ENCODE assay signal across 8 mouse cellular contexts in genomic region chr16:3885065-3885670, GRCm38 (mm10). TPM values are rescaled to one million over a fixed set of nuclear protein-coding genes. Genes with fewer than 3 reads are reported as not detected.
A peak's percentile ranks its signal among the peaks of the same experiment; 100 is the strongest.
DNase-seq lines count a peak whose midpoint lies in the region; ATAC-seq and TF ChIP-seq lines count a peak whose summit lies in the region.

No protein-coding gene starts in this region.

- peak overlapping the region; percentile 84 for H3K9ac ChIP-seq in CH12.LX (ENCODE audit: insufficient read depth, low read depth)
- H3K9ac ChIP-seq in forebrain, embryonic 11.5 days (ENCODE audit: low read length) = peak overlapping the region; percentile 89
- peak overlapping the region; percentile 91 for H3K9ac ChIP-seq in kidney, postnatal 0 days (ENCODE audit: low read depth, low read length)
- peak overlapping the region; percentile 87 for H3K9ac ChIP-seq in neural tube, embryonic 12.5 days

- no peak for TF ChIP-seq POLR2A in CH12.LX (IDR thresholded peaks at IDR 0.05; ENCODE audit: low read depth, low read length)

- no peak for TF ChIP-seq RAD21 in CH12.LX (IDR thresholded peaks at IDR 0.05; ENCODE audit: low read depth, low read length)

- in situ Hi-C loops in CH12.LX (cut with MboI; ENCODE audit: low pct_ligation_motif_present, low pct_unique_long_range_greater_than_20kb, low sequenced_read_pairs) = no loop called here

- WGBS in forebrain, embryonic 11.5 days = 8% methylated on average over 10 of the region's 10 CpGs
- under 1% methylated on average over 10 of the region's 10 CpGs for WGBS in kidney, postnatal 0 days
- WGBS in neural tube, embryonic 12.5 days = 4% methylated on average over 10 of the region's 10 CpGs

- dilution Hi-C loops in CH12.LX (cut with MboI; ENCODE audit: extremely low pct_ligation_motif_present, extremely low pct_unique_long_range_greater_than_20kb, low sequenced_read_pairs) = no loop called here

- peaks cover 0 to 37% of the 10 kb centered on the region in 2 experiments for H3K36me3 ChIP-seq in CH12.LX (replicated peaks in 1 of 2; ENCODE audit: control insufficient read depth in 1 of 2, insufficient read depth in 1 of 2, low read length in 1 of 2)
- H3K36me3 ChIP-seq in forebrain, embryonic 11.5 days (ENCODE audit: control insufficient read depth, insufficient read depth, low read length) = no peaks in the 10 kb centered on the region
- no peaks in the 10 kb centered on the region for H3K36me3 ChIP-seq in kidney, postnatal 0 days (ENCODE audit: insufficient read depth, low read length)
- H3K36me3 ChIP-seq in neural tube, embryonic 12.5 days = no peaks in the 10 kb centered on the region

- TF ChIP-seq CTCF in CH12.LX (conservative IDR thresholded peaks at IDR 0.05 in 1 of 2, IDR thresholded peaks at IDR 0.05 in 1 of 2; ENCODE audit: low read depth in 2 of 2, low read length in 2 of 2) = no peak
- TF ChIP-seq CTCF in kidney, postnatal 0 days (IDR thresholded peaks at IDR 0.05; ENCODE audit: low read depth) = no peak

- no peaks in the 10 kb centered on the region for H3K9me3 ChIP-seq in CH12.LX (replicated peaks; ENCODE audit: low read length)
- no peaks in the 10 kb centered on the region for H3K9me3 ChIP-seq in forebrain, embryonic 11.5 days (ENCODE audit: control insufficient read depth, low read length)
- H3K9me3 ChIP-seq in kidney, postnatal 0 days (replicated peaks; ENCODE audit: low read length) = no peaks in the 10 kb centered on the region
- H3K9me3 ChIP-seq in neural tube, embryonic 12.5 days = no peaks in the 10 kb centered on the region

- H3K4me3 ChIP-seq in CH12.LX (replicated peaks in 1 of 3; ENCODE audit: low read depth in 2 of 3, low read length in 2 of 3, poor library complexity in 1 of 3) = peak overlapping the region; percentile 81 to 91 (median 87)
- peak overlapping the region; percentile 86 for H3K4me3 ChIP-seq in forebrain, embryonic 11.5 days (ENCODE audit: low read depth, low read length)
- H3K4me3 ChIP-seq in kidney, postnatal 0 days (replicated peaks; ENCODE audit: low read depth, low read length) = peak overlapping the region; percentile 98
- H3K4me3 ChIP-seq in neural tube, embryonic 12.5 days = peak overlapping the region; percentile 86

- TF ChIP-seq EP300 in CH12.LX (IDR thresholded peaks at IDR 0.05; ENCODE audit: low read length) = no peak

- H3K27ac ChIP-seq in CH12.LX (ENCODE audit: insufficient read depth, low read depth) = no peak overlapping the region
- peak overlapping the region; percentile 83; the same call in 1 of the 2 replicates for H3K27ac ChIP-seq in forebrain, embryonic 11.5 days (ENCODE audit: low read depth, low read length)
- H3K27ac ChIP-seq in kidney, postnatal 0 days = peak overlapping the region; percentile 89
- H3K27ac ChIP-seq in neural tube, embryonic 12.5 days = peak overlapping the region; percentile 75; the same call in 1 of the 2 replicates

- ATAC-seq in forebrain, embryonic 11.5 days (replicated peaks; ENCODE audit: low FRiP score) = peak; percentile 6
- 0 out of 2 replicates have a peak, but pooled peaks have one; percentile 6 for ATAC-seq in kidney, postnatal 0 days (replicated peaks; ENCODE audit: low FRiP score, low read depth)
- ATAC-seq in neural tube, embryonic 12.5 days (ENCODE audit: low FRiP score, low read depth) = peak; percentile 34

- H3K27me3 ChIP-seq in CH12.LX (replicated peaks) = no peaks in the 10 kb centered on the region
- no peaks in the 10 kb centered on the region for H3K27me3 ChIP-seq in forebrain, embryonic 11.5 days (ENCODE audit: control insufficient read depth, insufficient read depth, low read length)
- no peaks in the 10 kb centered on the region for H3K27me3 ChIP-seq in kidney, postnatal 0 days (ENCODE audit: insufficient read depth, low read length)
- no peaks in the 10 kb centered on the region for H3K27me3 ChIP-seq in neural tube, embryonic 12.5 days (replicated peaks)

- DNase-seq in embryo, embryonic 10.5 days (ENCODE audit: low spot score) = peak; percentile 5
- DNase-seq in embryo, embryonic 11 days = no peak
- DNase-seq in CH12.LX (ENCODE audit: extremely low read depth) = peak; percentile 16
- DNase-seq in forebrain, embryonic 11.5 days (ENCODE audit: low spot score) = no peak
- peak; percentile 21 for DNase-seq in kidney, postnatal 0 days (ENCODE audit: low spot score)
- no peak for DNase-seq in left cerebral cortex, postnatal 10 days (ENCODE audit: extremely low spot score in 1 of 2, low spot score in 2 of 2)
- DNase-seq in thymus, postnatal 25 days = no peak

- peaks cover 36% of the 10 kb centered on the region for H3K79me2 ChIP-seq in CH12.LX (replicated peaks; ENCODE audit: control insufficient read depth, extremely low read depth, insufficient read depth, poor library complexity, severe bottlenecking)

- H3K4me1 ChIP-seq in CH12.LX (ENCODE audit: control insufficient read depth in 1 of 2, insufficient read depth in 2 of 2) = peaks cover 5 to 41% of the 10 kb centered on the region in 2 experiments
- peaks cover 4% of the 10 kb centered on the region; the same call in 1 of the 2 replicates for H3K4me1 ChIP-seq in forebrain, embryonic 11.5 days (replicated peaks; ENCODE audit: control insufficient read depth, insufficient read depth, low read length)
- peaks cover 6% of the 10 kb centered on the region; the same call in 1 of the 2 replicates for H3K4me1 ChIP-seq in kidney, postnatal 0 days (replicated peaks; ENCODE audit: insufficient read depth, low read length)
- peaks cover 8% of the 10 kb centered on the region for H3K4me1 ChIP-seq in neural tube, embryonic 12.5 days

- H3K4me2 ChIP-seq in CH12.LX (ENCODE audit: insufficient read depth, low read depth, poor library complexity, severe bottlenecking) = peak overlapping the region; percentile 77
- peak overlapping the region; percentile 70 for H3K4me2 ChIP-seq in forebrain, embryonic 11.5 days (ENCODE audit: low read depth, low read length, severe bottlenecking)
- H3K4me2 ChIP-seq in kidney, postnatal 0 days (ENCODE audit: low read length) = peak overlapping the region; percentile 92
- peak overlapping the region; percentile 72 for H3K4me2 ChIP-seq in neural tube, embryonic 12.5 days (replicated peaks)

- intact Hi-C loops in left cerebral cortex, postnatal 10 days (cut with DNase I) = no loop called here

TF ChIP-seq in CH12.LX, 34 proteins besides CTCF, POLR2A, EP300 and RAD21:
- TF ChIP-seq POLR2AphosphoS2 (IDR thresholded peaks at IDR 0.05; ENCODE audit: low read depth, low read length) (no peak), NELFE (IDR thresholded peaks at IDR 0.05; ENCODE audit: low read depth, low read length) (0 out of 2 replicates have a peak, but pooled peaks have one; percentile 12)

RNA-seq across cellular contexts. Expression of gene Gm20695, which starts 0.7 kb away (rescaled TPM):
- 0.88 and 0.89 TPM in 2 replicates for total RNA-seq in CH12.LX (2012; rRNA removed)
- total RNA-seq in CH12.LX (2014; rRNA removed) = 1.2 and 1.7 TPM in 2 replicates
- polyA plus RNA-seq in CH12.LX (2012; ENCODE audit: insufficient read length, low read depth) = not detected in 2 replicates
- 1.7 and 2.0 TPM in 2 replicates for polyA plus RNA-seq in forebrain, embryonic 11.5 days (2014; fragmentation: Nextera tagmentation; extraction: Ambion mirVana)
- 2.6 and 2.9 TPM in 2 replicates for polyA plus RNA-seq in kidney, postnatal 0 days (2015; fragmentation: Nextera tagmentation; extraction: Ambion mirVana)
- 3.7 and 4.4 TPM in 2 replicates for polyA plus RNA-seq in neural tube, embryonic 12.5 days (2016; fragmentation: Nextera tagmentation; extraction: Ambion mirVana)
- total RNA-seq in left cerebral cortex, postnatal 10 days (2021) = under 1 TPM in 1 of 2 experiments, not detected in 1; 0.60 TPM

RNA-seq across cellular contexts. Expression of gene Zfp597, which starts 0.8 kb away (rescaled TPM):
- total RNA-seq in CH12.LX (2012; rRNA removed) (10.4 and 13.4 TPM in 2 replicates), CH12.LX (2014; rRNA removed) (17.5 and 17.8 TPM in 2 replicates)
- 10.5 and 11.0 TPM in 2 replicates for polyA plus RNA-seq in CH12.LX (2012; ENCODE audit: insufficient read length, low read depth)
- 8.0 and 9.0 TPM in 2 replicates for polyA plus RNA-seq in forebrain, embryonic 11.5 days (2014; fragmentation: Nextera tagmentation; extraction: Ambion mirVana)
- 3.3 and 4.2 TPM in 2 replicates for polyA plus RNA-seq in kidney, postnatal 0 days (2015; fragmentation: Nextera tagmentation; extraction: Ambion mirVana)
- 9.5 and 10.1 TPM in 2 replicates for polyA plus RNA-seq in neural tube, embryonic 12.5 days (2016; fragmentation: Nextera tagmentation; extraction: Ambion mirVana)
- 10 to 100 TPM; 31.7 to 32.6 TPM for total RNA-seq in left cerebral cortex, postnatal 10 days (2021)

RNA-seq across cellular contexts. Expression of gene Naa60, which starts 13.0 kb away (rescaled TPM):
- 31.9 and 39.0 TPM in 2 replicates for total RNA-seq in CH12.LX (2012; rRNA removed)
- total RNA-seq in CH12.LX (2014; rRNA removed) = 26.4 and 28.3 TPM in 2 replicates
- 67.2 and 81.5 TPM in 2 replicates for polyA plus RNA-seq in CH12.LX (2012; ENCODE audit: insufficient read length, low read depth)
- polyA plus RNA-seq in forebrain, embryonic 11.5 days (2014; fragmentation: Nextera tagmentation; extraction: Ambion mirVana) = 64.8 and 74.1 TPM in 2 replicates
- 40.9 and 45.1 TPM in 2 replicates for polyA plus RNA-seq in kidney, postnatal 0 days (2015; fragmentation: Nextera tagmentation; extraction: Ambion mirVana)
- polyA plus RNA-seq in neural tube, embryonic 12.5 days (2016; fragmentation: Nextera tagmentation; extraction: Ambion mirVana) = 61.3 and 68.9 TPM in 2 replicates
- total RNA-seq in left cerebral cortex, postnatal 10 days (2021) = 100 to 1,000 TPM; 128 to 141 TPM

RNA-seq across cellular contexts. Expression of gene 1700037C18Rik, which starts 23.3 kb away (rescaled TPM):
- total RNA-seq in CH12.LX (2012; rRNA removed) = 11.9 TPM in 2 replicates
- total RNA-seq in CH12.LX (2014; rRNA removed) = 15.9 and 18.1 TPM in 2 replicates
- 14.7 and 15.2 TPM in 2 replicates for polyA plus RNA-seq in CH12.LX (2012; ENCODE audit: insufficient read length, low read depth)
- polyA plus RNA-seq in forebrain, embryonic 11.5 days (2014; fragmentation: Nextera tagmentation; extraction: Ambion mirVana) = 6.3 and 7.3 TPM in 2 replicates
- polyA plus RNA-seq in kidney, postnatal 0 days (2015; fragmentation: Nextera tagmentation; extraction: Ambion mirVana) = 11.0 and 11.4 TPM in 2 replicates
- 6.3 and 7.9 TPM in 2 replicates for polyA plus RNA-seq in neural tube, embryonic 12.5 days (2016; fragmentation: Nextera tagmentation; extraction: Ambion mirVana)
- total RNA-seq in left cerebral cortex, postnatal 10 days (2021) = 1 to 10 TPM; 5.7 to 8.0 TPM

RNA-seq across cellular contexts. Expression of gene Cluap1, which starts 23.4 kb away (rescaled TPM):
- 33.7 and 37.6 TPM in 2 replicates for total RNA-seq in CH12.LX (2012; rRNA removed)
- total RNA-seq in CH12.LX (2014; rRNA removed) = 46.5 and 47.9 TPM in 2 replicates
- polyA plus RNA-seq in CH12.LX (2012; ENCODE audit: insufficient read length, low read depth) = 47.0 and 56.1 TPM in 2 replicates
- 23.6 and 24.7 TPM in 2 replicates for polyA plus RNA-seq in forebrain, embryonic 11.5 days (2014; fragmentation: Nextera tagmentation; extraction: Ambion mirVana)
- 32.8 and 33.3 TPM in 2 replicates for polyA plus RNA-seq in kidney, postnatal 0 days (2015; fragmentation: Nextera tagmentation; extraction: Ambion mirVana)
- 23.8 TPM in 2 replicates for polyA plus RNA-seq in neural tube, embryonic 12.5 days (2016; fragmentation: Nextera tagmentation; extraction: Ambion mirVana)
- 10 to 100 TPM; 35.1 to 35.9 TPM for total RNA-seq in left cerebral cortex, postnatal 10 days (2021)

Comparison
In these comparisons a context has a peak if more than half of its experiments do, and no peak if none do; other contexts are left out.
1. DNase-seq: peak in embryo, embryonic 10.5 days (single experiment), CH12.LX (single experiment) and kidney, postnatal 0 days (single experiment); none in embryo, embryonic 11 days (single experiment), forebrain, embryonic 11.5 days (single experiment), left cerebral cortex, postnatal 10 days (0 of 2) and thymus, postnatal 25 days (single experiment).
2. Peak in every context shown above with its lines, with median percentiles within 50 percentile points of each other: H3K4me2 ChIP-seq, H3K4me3 ChIP-seq, H3K9ac ChIP-seq and ATAC-seq.